Mouse (Mus musculus): ENCODE measurements around the gene Alk.

GRCm38 (mm10) chr17:72190536-72190935 lies 413.9 kb downstream of the Alk start:
- TF ChIP-seq CTCF (IDR thresholded peaks at IDR 0.05; ENCODE audit: low read depth, low read length), result no peak
- TF ChIP-seq POLR2A (IDR thresholded peaks at IDR 0.05; ENCODE audit: insufficient read depth, low read length), result no peak
- no peak for TF ChIP-seq EP300 (IDR thresholded peaks at IDR 0.05; ENCODE audit: insufficient read depth, low read depth, low read length)
